Mouse (Mus musculus) CH12.LX (cell line): ENCODE results near the gene Gnptab.

Experiments used
- CTCF ChIP-seq, 2 experiments: IDR thresholded peaks in 1 of 2; conservative IDR thresholded peaks in 1 of 2; 2 replicates each; pipeline ENCODE4 v1.5.1; 2011 to 2012; ENCODE audit warnings: low read depth in 2 of 2, low read length in 2 of 2, improper control_type of control experiment in 1 of 2, inconsistent platforms in 1 of 2, mild to moderate bottlenecking in 1 of 2, moderate library complexity in 1 of 2
- JUND ChIP-seq: conservative IDR thresholded peaks from 2 replicates; pipeline ENCODE4 v1.6.1; 2011; ENCODE audit warnings: low read depth, low read length, improper control_type of control experiment

- no peak for TF ChIP-seq CTCF (conservative IDR thresholded peaks at IDR 0.05 in 1 of 2, IDR thresholded peaks at IDR 0.05 in 1 of 2; ENCODE audit: low read depth in 2 of 2, low read length in 2 of 2)
- no peak for TF ChIP-seq JUND
Observed at GRCm38 (mm10) chr10:88350687-88351086, 28.2 kb upstream of the Gnptab start.
